8 mouse cellular contexts compared by ENCODE assay signal in the genomic region with DNA sequence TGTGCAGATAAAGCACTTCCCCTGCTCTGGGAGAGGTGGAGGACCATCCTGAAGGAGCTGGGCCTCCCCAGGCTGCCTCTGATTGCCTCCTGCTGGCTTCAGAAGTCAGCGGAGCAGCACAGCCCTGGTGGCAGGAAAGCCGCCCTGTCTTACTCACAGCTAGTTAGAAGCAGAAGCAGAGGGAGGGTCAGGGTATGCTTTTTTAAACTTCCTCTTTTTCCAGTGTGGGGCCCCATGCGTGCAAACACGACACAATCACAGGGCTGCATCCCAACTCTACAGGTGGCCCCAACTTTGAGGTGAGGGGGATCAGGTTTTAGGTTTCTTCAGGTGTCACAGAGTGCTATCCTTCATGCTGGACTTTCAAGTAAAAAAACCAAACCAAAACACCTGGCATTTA. TPM values are rescaled to one million over a fixed set of nuclear protein-coding genes. Genes with fewer than 3 reads are reported as not detected.
DNase-seq lines count a peak whose midpoint lies in the region; ATAC-seq and TF ChIP-seq lines count a peak whose summit lies in the region.

No protein-coding gene starts in this region.

- H3K36me3 ChIP-seq in liver, embryonic 12.5 days = no peaks in the 10 kb centered on the region
- H3K36me3 ChIP-seq in kidney, postnatal 0 days (ENCODE audit: insufficient read depth, low read length) = no peaks in the 10 kb centered on the region

- H3K4me3 ChIP-seq in liver, embryonic 12.5 days = no peak overlapping the region
- no peak overlapping the region for H3K4me3 ChIP-seq in cortical plate, adult 2 months (ENCODE audit: insufficient read depth, low read length)
- no peak overlapping the region for H3K4me3 ChIP-seq in kidney, postnatal 0 days (replicated peaks; ENCODE audit: low read depth, low read length)

- no peak overlapping the region for H3K27ac ChIP-seq in liver, embryonic 12.5 days
- H3K27ac ChIP-seq in cortical plate, adult 2 months (ENCODE audit: insufficient read depth, low read length) = peak overlapping the region; percentile 83
- peak overlapping the region; percentile 82 for H3K27ac ChIP-seq in kidney, postnatal 0 days

- TF ChIP-seq CTCF in cortical plate, adult 2 months (IDR thresholded peaks at IDR 0.05; ENCODE audit: extremely low read depth, insufficient read depth, low read length) = no peak
- peak; percentile 43; the same call in 1 of the 2 replicates for TF ChIP-seq CTCF in kidney, postnatal 0 days (IDR thresholded peaks at IDR 0.05; ENCODE audit: low read depth)

- no peak for ATAC-seq in liver, embryonic 12.5 days
- peak; percentile 23; the same call in 1 of the 2 replicates for ATAC-seq in kidney, postnatal 0 days (replicated peaks; ENCODE audit: low FRiP score, low read depth)
- peak; percentile 44 for ATAC-seq in megakaryocyte progenitor cell, adult 5-6 weeks (replicated peaks; ENCODE audit: poor library complexity)

- peaks cover 82% of the 10 kb centered on the region for H3K4me1 ChIP-seq in liver, embryonic 12.5 days
- peaks cover 21% of the 10 kb centered on the region for H3K4me1 ChIP-seq in cortical plate, adult 2 months (ENCODE audit: control insufficient read depth, insufficient read depth, low read length)
- peaks cover 43% of the 10 kb centered on the region for H3K4me1 ChIP-seq in kidney, postnatal 0 days (replicated peaks; ENCODE audit: insufficient read depth, low read length)

- WGBS in liver, embryonic 12.5 days (ENCODE audit: insufficient replicate concordance) = 13% methylated on average over 4 of the region's 4 CpGs
- WGBS in kidney, postnatal 0 days = 22% methylated on average over 4 of the region's 4 CpGs

- no peak overlapping the region for H3K9ac ChIP-seq in liver, embryonic 12.5 days
- H3K9ac ChIP-seq in kidney, postnatal 0 days (ENCODE audit: low read depth, low read length) = no peak overlapping the region

- no peak for TF ChIP-seq POLR2A in cortical plate, adult 2 months (IDR thresholded peaks at IDR 0.05; ENCODE audit: extremely low read depth, insufficient read depth, low read length)

- H3K27me3 ChIP-seq in liver, embryonic 12.5 days (replicated peaks) = no peaks in the 10 kb centered on the region
- H3K27me3 ChIP-seq in kidney, postnatal 0 days (ENCODE audit: insufficient read depth, low read length) = no peaks in the 10 kb centered on the region

- no peak overlapping the region for H3K4me2 ChIP-seq in liver, embryonic 12.5 days
- H3K4me2 ChIP-seq in kidney, postnatal 0 days (ENCODE audit: low read length) = no peak overlapping the region

- peak; percentile 41 for DNase-seq in liver
- DNase-seq in kidney, postnatal 0 days (ENCODE audit: low spot score) = peak; percentile 36
- DNase-seq in adrenal gland, adult 8-10 months = no peak
- DNase-seq in cerebellum, postnatal 36 days = no peak
- no peak for DNase-seq in embryo, embryonic 10.5 days (ENCODE audit: low spot score)

- H3K9me3 ChIP-seq in liver, embryonic 12.5 days (replicated peaks) = no peaks in the 10 kb centered on the region
- no peaks in the 10 kb centered on the region for H3K9me3 ChIP-seq in kidney, postnatal 0 days (replicated peaks; ENCODE audit: low read length)

RNA-seq across cellular contexts. Expression of a gene that starts 5.7 kb away (rescaled TPM):
- not detected in 2 replicates for polyA plus RNA-seq in liver, embryonic 12.5 days (2016; fragmentation: Nextera tagmentation; extraction: Ambion mirVana)
- polyA plus RNA-seq in cortical plate, adult 2 months (2012; rRNA removed) = not detected in 2 replicates
- polyA plus RNA-seq in kidney, postnatal 0 days (2015; fragmentation: Nextera tagmentation; extraction: Ambion mirVana) = not detected in 2 replicates
- total RNA-seq in megakaryocyte progenitor cell, adult 5-6 weeks (2015) = not detected in 2 replicates
- not detected in 2 replicates for total RNA-seq in megakaryocyte progenitor cell, adult 5-6 weeks (2017)
- under 1 TPM in 1 of 4 experiments, not detected in 3; 0.45 TPM for total RNA-seq in adrenal gland, adult 8-10 months (2022)

RNA-seq across cellular contexts. Expression of a gene that starts 27.8 kb away (rescaled TPM):
- 17.7 and 20.8 TPM in 2 replicates for polyA plus RNA-seq in liver, embryonic 12.5 days (2016; fragmentation: Nextera tagmentation; extraction: Ambion mirVana)
- 59.6 and 64.2 TPM in 2 replicates for polyA plus RNA-seq in cortical plate, adult 2 months (2012; rRNA removed)
- polyA plus RNA-seq in kidney, postnatal 0 days (2015; fragmentation: Nextera tagmentation; extraction: Ambion mirVana) = 27.5 and 28.8 TPM in 2 replicates
- 37.6 and 46.3 TPM in 2 replicates for total RNA-seq in megakaryocyte progenitor cell, adult 5-6 weeks (2015)
- 16.9 and 24.3 TPM in 2 replicates for total RNA-seq in megakaryocyte progenitor cell, adult 5-6 weeks (2017)
- 10 to 100 TPM; 56.8 to 83.6 (median 74.3) TPM for total RNA-seq in adrenal gland, adult 8-10 months (2022)

Comparison
In these comparisons a context has a peak if more than half of its experiments do, and no peak if none do; other contexts are left out.
1. DNase-seq: peak in liver (single experiment) and kidney, postnatal 0 days (single experiment); none in adrenal gland, adult 8-10 months (single experiment), cerebellum, postnatal 36 days (0 of 2) and embryo, embryonic 10.5 days (single experiment).